Mouse (Mus musculus) testis, adult 2 months (tissue): ENCODE data around the gene Alg5. TPM values are rescaled to one million over a fixed set of nuclear protein-coding genes. Genes with fewer than 3 reads are reported as not detected.
A peak's percentile ranks its signal among the peaks of the same experiment; 100 is the strongest.
"Not testable (repeated sequence)": the region's sequence is repeated elsewhere in the genome, so short reads cannot be mapped to it uniquely, and the experiment has no call there.

ENCODE experiments used
- H3K27ac ChIP-seq: fragments of 200-500 bp; 2 replicates; pipeline ENCODE4 v1.5.1; 2012; ENCODE audit warnings: low read depth, low read length; ENCODE audit not compliant: control insufficient read depth, insufficient read depth
- H3K27me3 ChIP-seq: fragments of 200-500 bp; 2 replicates; pipeline ENCODE4 v1.6.1; 2012; ENCODE audit warnings: mild to moderate bottlenecking, low read length, moderate library complexity; ENCODE audit not compliant: control insufficient read depth, insufficient read depth
- H3K36me3 ChIP-seq: fragments of 200-500 bp; 2 replicates; pipeline ENCODE4 v1.6.1; 2012; ENCODE audit warnings: mild to moderate bottlenecking, low read length; ENCODE audit not compliant: control insufficient read depth, insufficient read depth
- H3K4me1 ChIP-seq: fragments of 200-500 bp; 2 replicates; pipeline ENCODE4 v1.6.1; 2012; ENCODE audit warnings: low read length; ENCODE audit not compliant: control insufficient read depth, insufficient read depth
- H3K4me3 ChIP-seq: fragments of 200-500 bp; 2 replicates; pipeline ENCODE4 v1.5.1; 2012; ENCODE audit warnings: low read depth, mild to moderate bottlenecking, low read length, moderate library complexity, mixed read lengths; ENCODE audit not compliant: control insufficient read depth
- CTCF ChIP-seq: fragments of 200-500 bp; IDR thresholded peaks from 2 replicates; pipeline ENCODE4 v1.5.1; 2012; ENCODE audit warnings: low read depth, mild to moderate bottlenecking, inconsistent platforms, low read length, moderate library complexity; ENCODE audit not compliant: control insufficient read depth, insufficient read depth, insufficient replicate concordance
- POLR2A ChIP-seq: fragments of 200-500 bp; IDR thresholded peaks from 2 replicates; pipeline ENCODE4 v1.6.1; 2012; ENCODE audit warnings: low read depth, mild to moderate bottlenecking, inconsistent platforms, low read length, moderate library complexity; ENCODE audit not compliant: control insufficient read depth
- polyA plus RNA-seq: library from polyadenylated mRNA; depleted of rRNA; stranded (reverse); fragments of >200 nt; gene quantifications from 2 replicates; pipeline ENCODE4 v1.2.3, GENCODE M21; 2012; rRNA removed

Alg5 gene
- polyA plus RNA-seq, result 5.7 TPM in 2 replicates

GRCm38 (mm10) chr3:54735247-54736046, at the start of gene Alg5, which contains the start of gene Exosc8:
Alg5 (plus strand) TSS chr3:54735539.
Exosc8 (minus strand) TSS chr3:54735393.
- Histone ChIP-seq H3K27me3 (no peaks in the 10 kb centered on the region), H3K36me3 (no peaks in the 10 kb centered on the region), H3K27ac (peak within 1 kb of the TSS; percentile 83), H3K4me1 (peaks cover 3% of the 10 kb centered on the region), H3K4me3 (peak within 1 kb of the TSS; percentile 90)
- TF ChIP-seq CTCF (peak; percentile 99), POLR2A (peak; percentile 56; the same call in 1 of the 2 replicates)

- Histone ChIP-seq H3K36me3 (no peaks in the 10 kb centered on the region), H3K27me3 (no peaks in the 10 kb centered on the region)
- TF ChIP-seq POLR2A, result no peak
- TF ChIP-seq CTCF, result no peak
Measured at GRCm38 (mm10) chr3:54687245-54687644, 48.1 kb upstream of the Alg5 start.

GRCm38 (mm10) chr3:54689091-54689490, 46.2 kb upstream of the Alg5 start:
- no peaks in the 10 kb centered on the region for H3K27me3 ChIP-seq
- H3K4me1 ChIP-seq, result peaks cover 2% of the 10 kb centered on the region
- H3K27ac ChIP-seq, result no peak overlapping the region
- H3K4me3 ChIP-seq, result no peak overlapping the region
- TF ChIP-seq CTCF, result no peak
- no peak for TF ChIP-seq POLR2A
- H3K36me3 ChIP-seq, result no peaks in the 10 kb centered on the region; the same call in 1 of the 2 replicates

More at GRCm38 (mm10) chr3:54687245-54687644, 48.1 kb upstream of the Alg5 start:
- no peak overlapping the region for H3K4me3 ChIP-seq
- peaks cover 2% of the 10 kb centered on the region for H3K4me1 ChIP-seq
- H3K27ac ChIP-seq, result no peak overlapping the region

GRCm38 (mm10) chr3:54692202-54693055, 42.9 kb upstream of the Alg5 start, which contains the start of gene Supt20:
Supt20 (plus strand) TSS chr3:54692807.
- H3K27ac ChIP-seq, result peak within 1 kb of the TSS; percentile 100
- TF ChIP-seq POLR2A (peak; percentile 93), CTCF (no peak)
- peaks cover 5% of the 10 kb centered on the region for H3K36me3 ChIP-seq
- H3K4me1 ChIP-seq, result peaks cover 2% of the 10 kb centered on the region
- H3K27me3 ChIP-seq, result no peaks in the 10 kb centered on the region
- peak within 1 kb of the TSS; percentile 99 for H3K4me3 ChIP-seq

- Histone ChIP-seq H3K36me3 (peaks cover 5% of the 10 kb centered on the region), H3K27ac (peak overlapping the region; percentile 100), H3K27me3 (no peaks in the 10 kb centered on the region), H3K4me1 (peaks cover 2% of the 10 kb centered on the region), H3K4me3 (peak overlapping the region; percentile 99)
- TF ChIP-seq POLR2A (no peak), CTCF (no peak)
Measured at GRCm38 (mm10) chr3:54693056-54693415, 42.3 kb upstream of the Alg5 start.

GRCm38 (mm10) chr3:54699759-54700301, 35.5 kb upstream of the Alg5 start:
- Histone ChIP-seq H3K36me3 (peaks cover 6% of the 10 kb centered on the region), H3K4me3 (no peak overlapping the region), H3K4me1 (no peaks in the 10 kb centered on the region; the same call in 1 of the 2 replicates), H3K27me3 (no peaks in the 10 kb centered on the region), H3K27ac (no peak overlapping the region)
- TF ChIP-seq CTCF (no peak), POLR2A (no peak)

- not testable (repeated sequence) for H3K4me1 ChIP-seq, H3K27me3 ChIP-seq, H3K36me3 ChIP-seq, H3K4me3 ChIP-seq, H3K27ac ChIP-seq
Measured at GRCm38 (mm10) chr3:54704106-54704505, 31.2 kb upstream of the Alg5 start.
